Mouse (Mus musculus) mesoderm, embryonic 11.5 days (tissue): ENCODE results near the gene Frem1.
A peak's percentile ranks its signal among the peaks of the same experiment; 100 is the strongest.

Source experiments
- DNase-seq: peaks from one replicate; pipeline ENCODE4 v3.0.0-alpha.2; 2012; ENCODE audit warnings: low read depth, low spot score

Gene Frem1

DNA sequence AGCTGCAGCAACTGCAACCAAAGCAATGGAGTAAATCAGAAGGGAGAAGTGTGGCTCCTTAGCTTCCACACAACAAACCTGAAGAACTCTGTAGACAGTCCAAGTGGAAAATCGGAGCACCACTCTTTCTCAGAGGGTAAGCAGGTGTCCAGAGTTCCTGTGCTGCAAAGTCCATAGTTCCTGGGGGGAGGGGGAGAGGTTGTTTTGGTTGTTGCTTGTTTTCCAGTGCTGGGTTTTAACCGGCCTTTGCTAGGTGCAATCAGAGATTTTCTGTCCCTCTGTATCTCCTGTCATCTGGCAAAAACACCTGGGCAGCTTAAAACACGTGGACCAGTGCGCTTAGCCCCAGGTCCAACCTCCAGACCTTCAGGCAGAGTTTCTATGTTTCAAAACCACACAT, 177.3 kb downstream of the Frem1 start:
- DNase-seq: no peak

DNA sequence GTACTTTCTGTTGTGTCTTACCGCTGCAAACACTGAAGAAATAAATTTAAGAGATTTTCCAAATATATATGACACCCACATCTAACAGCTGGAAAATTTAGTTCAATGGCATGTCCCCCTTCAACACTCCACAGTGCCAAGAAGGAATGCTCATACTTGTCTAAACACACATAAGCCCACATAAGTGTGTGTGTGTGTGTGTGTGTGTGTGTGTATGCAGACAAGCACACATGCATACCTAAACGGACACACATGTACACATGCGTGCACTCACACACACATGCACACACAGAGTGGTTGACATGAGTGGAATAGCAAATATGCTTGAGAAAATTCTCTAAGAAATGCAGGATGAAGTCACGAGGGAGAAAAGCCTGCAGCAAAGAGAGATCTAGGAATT, 179.6 kb downstream of the Frem1 start:
- no peak for DNase-seq

DNA sequence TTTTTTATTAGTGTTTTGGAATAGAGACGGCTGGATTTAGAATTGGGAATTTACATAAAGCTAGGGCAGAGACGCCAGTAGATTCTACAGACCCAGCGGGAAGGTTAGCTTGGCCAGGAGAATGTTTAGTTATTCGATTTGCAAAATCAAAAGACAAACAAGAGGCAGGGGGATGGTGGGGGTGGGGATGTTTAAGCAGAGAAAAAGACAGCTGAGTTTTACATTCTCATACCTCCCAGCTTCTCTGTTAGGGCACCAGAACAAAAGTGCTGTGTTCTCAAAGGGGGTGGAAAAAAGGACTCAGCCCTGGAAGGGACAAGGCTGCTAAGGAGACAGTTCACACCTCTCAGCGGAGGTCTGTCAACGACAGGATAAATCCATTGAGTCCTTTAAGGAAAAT, 180.0 kb downstream of the Frem1 start:
- DNase-seq: no peak

DNA sequence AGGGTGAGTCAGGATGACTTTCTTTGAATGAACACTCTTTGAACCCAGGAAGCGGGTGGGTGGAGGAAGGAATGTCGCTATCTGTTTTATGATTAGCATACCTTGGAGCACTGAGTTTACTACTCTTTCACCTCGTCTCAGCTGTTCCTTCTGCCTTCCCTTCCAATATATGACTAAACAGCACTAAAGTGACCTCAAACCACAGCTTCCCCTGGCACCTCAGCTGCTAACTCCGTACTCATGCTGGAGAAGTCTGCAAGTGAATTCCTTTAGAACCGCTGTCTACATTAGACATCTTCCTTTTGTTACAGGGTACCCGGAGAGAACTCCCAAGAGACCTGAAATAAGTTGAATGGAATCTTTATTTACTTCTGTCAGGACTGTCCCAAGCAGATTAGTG, 181.2 kb downstream of the Frem1 start:
- DNase-seq: no peak

DNA sequence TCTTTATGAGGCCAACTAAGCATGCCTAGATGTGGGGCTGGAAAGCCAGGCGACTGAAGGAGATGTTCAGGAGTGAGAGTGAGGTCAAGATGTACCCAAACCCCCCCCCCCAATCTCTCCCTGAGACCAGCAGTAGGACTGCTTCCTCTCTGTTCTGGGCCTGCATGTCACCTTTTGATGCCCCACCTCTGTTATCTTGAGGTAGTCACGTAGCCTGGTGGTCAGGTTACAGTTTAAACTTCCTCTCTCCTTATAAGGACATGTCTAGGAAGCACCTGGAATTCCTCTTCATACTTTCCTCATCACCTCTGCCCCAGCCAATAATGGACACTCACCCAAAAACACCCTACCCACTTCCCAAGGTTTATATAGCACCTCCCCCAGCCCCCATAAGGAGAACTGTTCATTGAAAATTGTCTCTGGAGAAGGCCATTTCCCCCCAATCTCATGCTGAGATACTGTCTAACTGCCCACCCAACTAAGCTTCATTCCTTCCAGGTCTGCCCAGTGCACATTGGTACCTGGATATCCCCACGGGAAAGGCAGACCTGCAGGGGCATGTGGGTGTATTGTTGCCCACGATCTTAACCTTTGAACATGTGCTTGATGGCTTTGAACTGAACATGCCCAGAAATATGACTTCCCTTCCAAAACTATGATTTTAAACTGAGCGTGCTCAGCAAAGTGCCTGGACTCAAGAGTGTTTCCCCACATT, 184.3 kb downstream of the Frem1 start:
- DNase-seq: no peak

DNA sequence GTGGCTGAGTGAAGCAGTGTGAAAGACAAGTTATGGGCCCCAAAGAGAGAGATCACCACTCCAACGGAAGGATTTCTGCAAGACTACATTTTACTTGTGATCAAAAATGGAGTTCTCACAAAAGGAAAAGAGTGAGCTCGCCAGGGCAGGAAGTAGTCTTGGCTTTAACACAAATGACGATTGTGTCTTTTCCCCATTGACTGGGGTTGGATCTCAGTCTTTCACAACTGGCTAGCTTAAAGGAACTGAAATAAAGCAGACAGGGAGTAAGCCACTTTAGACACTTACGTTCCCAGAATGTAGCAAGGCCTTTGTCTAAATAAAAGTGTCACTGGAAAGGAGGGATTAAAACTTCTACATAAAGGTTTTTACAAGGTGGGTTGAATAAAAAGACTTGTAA, 185.0 kb downstream of the Frem1 start:
- no peak for DNase-seq

DNA sequence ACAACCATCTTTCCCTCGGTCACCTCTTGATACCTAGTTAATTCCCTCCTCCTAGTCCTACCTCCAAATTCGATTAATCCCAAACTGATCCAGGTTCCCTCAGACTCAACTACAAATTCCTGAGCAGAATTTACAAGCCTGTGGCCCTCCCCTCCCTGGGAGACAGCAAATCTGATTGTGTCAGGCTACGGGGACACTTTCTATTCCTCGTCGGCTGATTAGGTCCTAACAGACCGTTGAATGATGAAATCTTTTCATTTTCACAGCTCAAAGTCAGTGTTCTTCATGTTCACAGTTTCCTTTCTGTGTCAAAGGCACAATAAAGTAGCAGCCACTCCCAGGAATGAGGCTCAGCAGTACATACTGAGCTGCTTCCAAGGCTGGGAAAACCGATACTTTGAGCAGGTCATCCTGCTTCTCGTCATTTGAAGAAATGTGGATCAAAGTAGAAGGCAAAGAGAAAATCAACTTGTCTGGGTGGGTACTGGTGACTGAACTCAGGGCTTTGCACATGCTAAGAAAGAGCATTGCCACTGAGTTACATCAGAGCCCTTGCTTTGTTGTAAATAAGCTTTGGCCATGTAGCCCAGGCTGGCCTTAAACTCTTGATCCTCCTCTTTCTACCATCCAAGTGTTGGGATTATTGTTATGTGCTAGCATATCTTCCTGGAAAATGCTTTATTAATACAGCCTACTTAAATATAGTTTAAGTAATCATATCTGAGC, 187.0 kb downstream of the Frem1 start:
- no peak for DNase-seq

DNA sequence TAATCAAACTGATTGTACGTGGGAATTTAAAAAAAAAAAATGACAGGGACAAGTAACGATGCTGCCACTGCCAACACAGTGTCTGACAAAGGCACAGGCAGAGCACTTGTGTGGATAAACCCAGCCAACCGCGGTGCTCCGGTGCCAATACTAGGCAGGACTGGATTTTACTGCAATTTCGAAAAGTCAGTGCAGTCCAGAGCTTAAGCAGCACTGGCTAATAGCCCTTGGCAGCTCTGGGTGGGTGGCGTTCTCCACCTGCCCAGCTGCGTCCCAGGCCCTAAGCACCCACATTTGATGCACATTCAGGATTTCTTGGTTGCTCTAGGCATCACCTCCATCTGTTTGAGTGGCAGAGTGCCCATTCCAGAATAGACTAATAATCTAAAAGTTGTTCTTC, 188.8 kb downstream of the Frem1 start:
- no peak for DNase-seq

DNA sequence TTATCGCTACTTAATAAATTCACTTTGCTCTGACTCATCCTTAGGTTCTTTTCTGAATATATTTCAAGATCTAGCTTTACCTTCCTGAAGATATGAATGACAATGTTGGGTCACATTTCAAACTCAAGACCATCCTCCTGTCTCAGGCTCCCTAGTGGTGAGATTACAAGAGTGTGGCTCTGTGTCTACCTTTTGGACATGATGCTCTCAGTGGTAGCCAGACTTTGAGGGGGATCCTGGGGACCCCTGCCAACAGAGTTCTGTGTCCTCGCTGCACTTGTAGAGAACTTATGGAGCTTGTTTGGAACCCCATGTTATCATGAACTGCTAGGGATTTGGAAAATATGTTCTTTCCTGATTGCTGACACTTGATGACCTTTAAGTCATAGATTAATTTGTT, 190.7 kb downstream of the Frem1 start:
- DNase-seq: no peak

DNA sequence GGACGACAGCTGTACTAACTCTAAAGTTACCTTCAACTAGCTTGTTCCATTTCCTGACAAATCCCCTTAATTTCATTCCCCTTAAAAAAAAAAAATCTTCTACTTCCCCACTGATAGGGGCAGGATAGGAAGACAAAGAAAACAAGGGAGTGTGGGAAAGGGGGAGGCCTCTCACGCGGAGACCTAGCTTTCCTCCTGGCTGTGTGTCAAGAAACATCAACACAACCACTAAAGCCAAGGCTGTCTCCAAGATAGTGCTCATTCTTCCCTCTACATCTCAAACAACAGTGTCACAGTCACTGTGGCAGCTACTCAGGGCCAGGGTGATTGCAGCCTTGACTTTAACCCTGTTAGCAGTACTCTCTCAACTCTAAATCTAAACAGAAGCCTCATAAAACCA, 191.6 kb downstream of the Frem1 start:
- no peak for DNase-seq

DNA sequence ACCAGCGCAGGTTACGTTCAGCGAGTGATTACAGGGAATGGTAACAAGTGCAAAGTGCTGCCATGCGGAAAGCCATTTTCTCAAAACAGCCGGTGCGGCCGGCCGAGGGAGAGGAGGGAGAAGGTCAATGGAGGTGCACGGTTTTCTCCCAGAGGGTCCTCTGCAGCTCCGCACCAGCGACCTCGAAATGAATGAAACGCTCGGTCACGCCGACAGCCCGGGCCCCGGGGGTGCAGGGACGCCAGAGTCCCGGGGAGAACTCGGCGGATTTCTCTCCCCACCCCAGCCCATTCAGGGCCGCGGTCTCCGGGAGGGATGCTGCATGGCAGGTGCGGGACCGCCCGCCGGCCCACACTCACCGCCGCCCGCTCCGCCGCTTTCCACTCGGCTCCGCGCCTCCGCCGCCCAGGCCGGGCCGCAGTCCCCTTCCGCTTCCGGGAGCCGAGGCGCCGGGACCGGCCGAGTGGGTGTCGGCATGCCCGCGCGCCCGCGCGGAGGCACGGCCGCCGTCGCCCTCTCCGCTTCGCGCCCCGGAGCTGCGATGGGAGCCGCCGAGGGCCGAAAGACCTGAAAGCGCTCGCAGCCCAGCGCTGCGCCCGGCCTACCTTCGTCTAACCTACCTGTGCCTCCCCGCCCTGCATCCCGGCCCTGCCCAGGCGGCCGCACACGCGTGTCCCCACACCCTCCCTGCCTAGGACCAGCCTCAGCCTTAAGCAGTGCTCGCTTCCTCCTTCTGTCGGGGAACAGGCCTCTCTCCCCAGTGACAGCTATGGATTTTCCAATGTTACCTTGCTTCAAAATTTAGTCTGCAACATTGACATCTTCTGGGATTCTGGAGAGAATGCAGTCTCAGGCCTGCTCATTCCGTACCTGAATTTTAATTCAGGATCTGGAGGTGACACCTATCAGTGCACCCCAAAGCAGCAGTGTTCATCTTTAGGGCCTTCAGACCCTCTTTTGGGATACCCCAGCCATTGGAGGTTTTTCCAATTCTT, 192.7 kb downstream of the Frem1 start, which contains the start of gene Zdhhc21:
TSS of gene Zdhhc21 (minus strand) at position 828 of the 995 bp plus-strand sequence.
- DNase-seq: peak; percentile 59

DNA sequence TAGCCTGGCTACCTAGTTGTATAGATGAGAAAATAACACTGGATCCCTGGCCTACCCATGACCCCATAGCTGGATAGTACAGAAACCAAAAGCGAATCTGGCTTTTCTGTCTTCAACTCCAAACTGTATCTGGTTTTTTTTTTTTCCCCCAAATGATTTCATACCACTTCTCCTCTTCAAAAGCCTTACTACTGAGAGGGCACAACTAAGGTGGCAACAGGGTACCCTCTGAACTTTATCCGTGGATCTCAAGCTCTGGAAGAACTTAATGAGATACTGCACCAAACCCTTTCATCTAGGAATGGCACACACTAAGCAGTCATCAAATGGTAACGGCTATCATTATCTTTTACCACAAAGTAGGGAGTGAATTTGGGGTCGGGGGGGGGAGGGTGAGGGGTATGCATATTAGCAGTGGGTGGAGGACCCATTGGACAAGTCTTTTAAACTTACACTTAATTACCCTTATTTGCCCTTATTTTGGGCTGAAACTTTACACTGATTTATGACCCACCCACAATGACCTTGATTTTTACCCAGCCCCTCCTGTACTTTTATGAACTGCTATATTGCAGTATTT, 193.6 kb downstream of the Frem1 start:
- no peak for DNase-seq

DNA sequence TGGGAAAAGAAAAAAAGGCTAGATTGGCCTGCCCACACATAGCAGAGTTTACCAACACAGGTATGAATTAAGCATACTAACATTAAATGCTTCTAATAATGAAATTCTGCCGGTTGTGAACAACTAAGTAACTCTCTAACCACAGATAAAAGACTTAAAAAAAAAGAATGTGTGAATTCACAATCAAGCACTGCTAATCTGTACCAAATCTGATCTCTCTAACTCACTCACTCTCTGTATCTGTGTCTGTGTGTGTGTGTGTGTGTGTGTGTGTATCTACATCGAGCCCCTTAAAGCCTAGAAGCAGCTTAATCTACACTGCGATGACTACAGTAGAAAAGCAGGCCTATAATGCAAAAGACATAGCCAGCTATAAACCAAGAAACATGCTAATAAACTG, 195.2 kb downstream of the Frem1 start:
- no peak for DNase-seq

DNA sequence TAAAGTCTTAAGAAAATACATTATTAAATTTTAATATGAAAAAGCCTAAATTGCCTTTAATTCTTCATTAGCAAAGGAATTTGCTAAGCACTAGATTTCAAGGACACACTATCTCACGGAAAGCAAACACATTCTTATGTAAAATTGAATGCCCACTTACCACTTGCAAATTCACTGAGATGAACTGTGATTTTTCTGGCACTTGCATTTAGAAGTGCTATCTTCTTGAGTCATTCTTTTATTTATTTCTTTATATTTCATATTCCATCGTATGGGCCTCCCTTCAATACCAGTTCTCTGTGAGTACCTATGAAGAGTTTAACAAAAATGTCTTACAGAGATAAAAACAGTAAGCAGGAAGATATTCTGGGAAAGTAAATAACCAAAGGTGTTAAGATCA, 198.3 kb downstream of the Frem1 start:
- no peak for DNase-seq

DNA sequence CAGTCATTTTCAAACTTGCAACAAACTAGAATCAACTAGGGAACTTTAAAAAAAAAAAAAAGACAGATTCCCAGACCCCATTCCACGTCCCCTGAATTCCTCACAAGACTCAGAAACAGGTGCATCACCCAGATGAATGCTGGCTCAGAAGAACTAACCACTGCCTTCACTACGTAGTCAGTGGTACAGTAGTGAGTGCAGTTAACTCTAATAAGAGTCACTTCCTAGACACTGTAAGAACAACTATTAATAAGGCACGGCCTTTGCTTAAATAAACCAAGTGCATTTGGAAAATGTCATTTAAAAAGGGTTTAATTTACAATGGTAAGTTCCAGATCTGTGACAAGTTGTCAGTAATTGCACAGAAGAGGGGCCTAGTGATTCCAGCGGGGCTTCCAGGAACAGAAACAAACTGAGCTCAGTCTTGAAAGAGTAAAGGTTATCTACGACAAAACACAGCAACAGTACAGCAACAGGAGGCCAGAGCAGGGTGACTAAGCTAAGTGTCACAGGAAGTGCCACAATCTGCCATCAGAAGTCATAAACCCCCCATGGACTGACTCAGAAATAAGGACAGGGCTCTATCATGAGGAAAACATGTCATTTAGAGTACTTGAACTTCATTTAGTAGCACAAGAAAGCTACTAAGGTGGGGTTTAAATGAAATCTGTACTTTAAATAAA, 203.4 kb downstream of the Frem1 start:
- no peak for DNase-seq
